Mouse (Mus musculus) lung, postnatal 0 days (tissue): ENCODE measurements at regions not wholly inside any gene's neighbourhood (a gene's known extent, or its start where the extent isn't known, plus 50 kb on each side); places are given as distances from the start of the nearest gene placed in this dataset.

Experiments used
- CTCF ChIP-seq: IDR thresholded peaks from 2 replicates; pipeline ENCODE4 v1.5.1; 2016; ENCODE audit warnings: antibody characterized with exemption, mild to moderate bottlenecking
- EP300 ChIP-seq: IDR thresholded peaks from 2 replicates; pipeline ENCODE4 v1.6.1; 2016; ENCODE audit warnings: antibody characterized with exemption, mild to moderate bottlenecking, control low read depth

GRCm38 (mm10) chr11:117427808-117428510 lies 56.2 kb upstream of the Gm11733 start:
- TF ChIP-seq CTCF, result no peak
- TF ChIP-seq EP300, result no peak
